Mouse (Mus musculus): ENCODE measurements around the gene Cxadr.
A peak's percentile ranks its signal among the peaks of the same experiment; 100 is the strongest.
"Not testable (repeated sequence)": the region's sequence is repeated elsewhere in the genome, so short reads cannot be mapped to it uniquely, and the experiment has no call there.

Gene Cxadr

DNA sequence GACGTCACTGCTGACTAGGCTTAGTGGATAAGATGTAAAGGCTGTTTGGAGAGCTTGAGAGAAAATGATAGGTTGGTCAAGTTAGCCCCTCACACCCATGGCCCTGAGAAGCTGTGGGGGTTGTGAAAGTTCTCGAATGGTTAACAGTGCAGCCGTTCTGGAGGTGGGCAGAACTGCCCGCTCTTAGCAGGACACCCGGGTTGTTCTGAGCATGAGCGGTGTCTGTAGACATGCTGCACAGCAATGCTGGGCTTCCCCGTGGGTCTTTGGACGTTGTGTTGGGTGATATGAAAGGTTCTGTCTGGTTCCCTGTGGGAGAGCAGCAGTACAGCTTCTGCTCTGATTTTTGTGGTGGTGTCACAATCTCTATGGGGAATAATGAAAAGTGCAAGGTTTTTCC lies 5.3 kb downstream of the Cxadr start:
- no peak for DNase-seq

DNA sequence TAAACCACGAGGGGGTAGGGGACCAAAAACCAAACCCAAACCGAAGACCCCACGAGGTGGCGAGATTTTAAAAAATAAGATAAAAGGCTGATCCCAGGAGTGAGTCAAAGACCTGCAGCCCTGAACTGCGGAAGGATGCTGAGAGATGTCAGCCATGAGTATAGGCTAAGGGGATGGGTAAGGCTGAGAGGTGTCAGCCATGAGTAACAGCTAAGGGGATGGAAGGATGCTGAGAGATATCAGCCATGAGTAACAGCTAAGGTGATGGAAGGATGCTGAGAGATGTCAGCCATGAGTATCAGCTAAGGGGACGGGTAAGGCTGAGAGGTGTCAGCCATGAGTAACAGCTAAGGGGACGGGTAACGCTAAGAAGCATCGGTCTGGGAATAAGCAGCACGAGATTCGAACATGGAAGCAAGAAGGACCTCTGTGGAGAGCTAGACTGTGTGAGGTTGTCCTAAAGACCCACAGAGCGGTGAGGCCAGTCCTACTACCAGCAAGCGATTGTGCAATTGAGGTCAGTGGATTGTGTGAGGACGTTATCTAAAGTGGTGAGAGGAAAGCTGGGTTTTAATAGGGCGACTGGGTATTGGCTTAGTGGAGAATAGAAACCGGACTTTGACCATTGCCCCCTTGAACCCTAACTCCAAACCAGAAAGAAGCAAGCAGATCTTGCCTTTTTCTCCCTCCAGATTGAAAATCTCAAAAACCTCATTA lies 6.3 kb downstream of the Cxadr start:
- DNase-seq: no peak

GRCm38 (mm10) chr16:78309258-78309657 lies 8.0 kb downstream of the Cxadr start:
- DNase-seq: no peak

DNA sequence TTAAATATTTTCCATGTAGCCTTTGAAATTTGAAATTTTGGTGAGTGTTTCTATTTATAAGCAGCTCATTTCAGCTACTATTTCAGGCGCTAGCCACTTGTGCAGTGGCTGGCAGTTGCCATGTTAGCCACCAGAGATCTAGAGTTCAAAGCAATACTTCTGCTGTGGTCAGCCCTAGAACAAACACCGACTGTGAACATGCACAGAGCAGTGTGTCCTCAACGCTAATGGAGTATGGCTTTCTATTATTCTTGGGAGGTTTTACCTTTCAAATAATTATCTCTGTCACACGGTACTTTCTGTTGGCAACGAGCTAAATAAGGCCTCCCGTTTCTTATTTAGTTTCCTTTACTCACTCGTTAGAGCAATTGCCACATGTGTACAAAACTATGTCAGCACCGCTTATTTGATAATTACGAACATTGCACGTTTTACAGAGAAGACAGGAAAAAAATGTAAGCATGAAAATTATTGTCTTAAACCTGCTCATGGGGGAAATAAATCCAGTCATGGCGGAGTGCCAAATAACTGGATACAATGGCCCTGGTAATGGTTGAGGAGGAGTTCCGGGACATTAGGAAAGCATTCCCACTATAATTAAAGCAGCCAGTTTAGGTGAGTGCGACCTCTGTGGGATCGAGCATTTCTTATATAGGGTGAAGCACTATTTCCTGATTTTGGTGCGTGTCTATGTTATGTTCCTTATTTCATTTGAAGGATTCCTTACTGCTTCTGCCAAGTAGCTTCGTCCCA lies 12.0 kb downstream of the Cxadr start:
- no peak for DNase-seq

- DNase-seq: no peak
These were observed 12.7 kb downstream of the Cxadr start for GRCm38 (mm10) chr16:78314026-78314425.

DNA sequence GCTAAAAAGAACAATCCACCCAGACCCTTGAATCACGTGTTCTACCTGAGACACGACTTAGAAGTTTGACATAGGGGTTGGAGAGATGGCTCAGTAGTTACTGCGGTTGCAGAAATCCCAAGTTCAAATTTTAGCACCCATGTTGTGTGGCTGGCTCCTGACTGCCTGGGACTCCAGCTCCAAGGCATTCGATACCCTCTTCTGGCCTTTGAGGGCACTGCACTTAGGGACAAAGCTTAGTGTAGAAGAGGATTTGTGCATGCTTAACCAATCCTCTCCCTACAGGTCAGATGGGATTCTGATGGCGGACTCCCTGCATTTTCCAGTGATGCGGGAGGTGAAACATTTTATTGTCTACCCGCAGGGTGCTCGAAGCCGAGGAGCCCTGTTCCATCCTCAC lies 15.6 kb downstream of the Cxadr start:
- peak; percentile 54 to 73 for DNase-seq

DNA sequence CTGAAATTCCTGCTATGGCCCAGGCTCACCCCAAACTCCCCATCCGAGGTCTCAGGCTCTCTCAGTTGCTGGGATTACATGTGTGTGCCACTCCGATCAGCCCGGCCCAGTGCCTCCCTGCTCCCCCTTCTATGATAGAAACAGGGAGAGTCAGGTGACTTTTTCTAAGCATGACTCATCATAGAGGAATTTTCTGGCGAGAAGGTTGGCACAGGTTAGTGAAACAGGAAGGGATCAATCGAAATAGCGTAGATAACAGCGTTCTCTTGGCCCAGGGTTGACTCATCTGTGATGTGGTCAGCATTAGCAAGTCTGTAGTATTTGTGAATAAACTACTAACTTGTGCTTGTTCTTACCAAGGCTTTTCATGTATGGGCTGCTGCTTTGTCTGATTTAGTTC lies 16.7 kb downstream of the Cxadr start:
- DNase-seq: no peak

GRCm38 (mm10) chr16:78319711-78320110 lies 18.4 kb downstream of the Cxadr start:
- DNase-seq: no peak

DNA sequence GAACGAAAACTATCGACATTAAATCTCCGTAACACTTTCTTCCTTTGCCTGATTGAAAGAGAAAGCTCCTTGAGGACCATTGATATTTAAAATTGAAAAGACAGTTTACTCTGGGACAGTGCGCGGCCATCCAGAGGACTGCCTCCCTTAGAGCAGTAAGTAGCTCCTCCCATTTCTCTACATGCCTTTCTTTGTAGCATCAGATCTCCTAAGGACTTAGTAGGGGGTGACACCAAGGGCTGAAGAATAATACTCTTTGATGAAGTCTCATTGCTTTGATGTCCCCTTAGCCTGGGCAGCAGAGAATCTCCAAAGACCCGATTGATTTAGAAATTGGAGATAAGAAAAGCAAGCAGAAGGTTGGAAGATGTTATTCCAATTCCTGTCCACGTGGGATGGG lies 20.3 kb downstream of the Cxadr start:
- no peak for DNase-seq

DNA sequence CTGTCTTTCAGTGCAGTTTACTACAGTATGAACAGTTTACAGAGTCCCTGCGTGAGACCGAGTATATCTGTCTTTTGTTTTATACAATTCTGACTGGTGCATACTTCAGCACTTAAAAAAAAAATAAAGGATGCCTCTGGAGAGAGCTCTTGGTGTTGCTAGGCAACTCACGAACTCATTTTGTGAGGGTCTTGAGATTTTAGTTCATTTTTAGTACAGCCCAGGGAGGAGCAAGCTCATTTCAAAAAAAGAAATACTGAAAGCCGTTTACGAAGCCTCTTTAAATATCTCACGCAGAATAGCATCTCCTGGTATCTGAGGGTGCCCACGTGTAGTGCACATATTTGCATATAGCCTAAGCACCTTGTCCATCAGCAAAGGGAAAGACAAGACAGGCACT lies 20.9 kb downstream of the Cxadr start:
- DNase-seq: no peak

DNA sequence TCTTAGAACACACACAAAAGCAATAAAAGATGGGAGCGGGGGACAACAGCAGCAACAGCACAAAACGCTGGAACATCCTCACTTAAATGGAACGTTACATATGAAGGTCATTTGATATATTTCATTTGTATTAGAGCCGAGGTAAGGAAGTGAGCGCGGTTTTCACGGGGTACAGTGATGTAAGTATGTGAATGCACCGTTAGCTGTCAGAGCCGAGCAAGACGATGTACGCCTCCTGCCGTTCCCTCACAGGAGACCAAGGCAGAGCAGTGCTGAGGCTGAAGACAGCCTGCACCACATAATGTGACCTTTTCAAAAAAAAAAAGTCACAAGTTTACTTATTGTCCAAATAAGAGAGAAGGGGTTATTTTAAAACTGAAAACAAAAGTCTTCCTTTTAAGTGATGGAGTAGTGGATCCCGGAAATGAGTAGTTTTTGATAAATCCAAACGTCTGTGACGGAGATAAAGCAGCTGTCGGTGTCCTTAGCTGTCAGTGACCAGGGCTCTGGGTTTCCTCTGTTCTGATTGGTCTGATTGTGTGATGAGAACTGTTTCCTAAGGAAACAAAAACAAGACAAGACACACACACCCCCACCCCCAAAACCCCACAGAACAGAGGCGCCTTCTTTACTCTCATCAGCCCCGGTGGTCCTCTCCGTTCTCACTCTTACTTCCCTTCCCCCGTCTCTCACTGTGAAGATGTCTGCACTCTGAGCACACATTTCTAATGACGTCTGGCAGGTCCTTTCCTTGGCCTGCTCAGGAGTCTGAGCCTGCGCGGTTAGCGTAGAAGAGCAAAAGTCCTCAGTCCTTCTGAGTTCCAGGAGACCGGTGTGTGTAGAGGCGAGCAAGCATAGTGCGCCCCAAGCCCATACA lies 24.9 kb downstream of the Cxadr start:
- no peak for DNase-seq

GRCm38 (mm10) chr16:78327562-78327961 lies 26.3 kb downstream of the Cxadr start:
- DNase-seq: no peak

- no peak for DNase-seq
These were observed 26.7 kb downstream of the Cxadr start for GRCm38 (mm10) chr16:78327999-78328398.

DNA sequence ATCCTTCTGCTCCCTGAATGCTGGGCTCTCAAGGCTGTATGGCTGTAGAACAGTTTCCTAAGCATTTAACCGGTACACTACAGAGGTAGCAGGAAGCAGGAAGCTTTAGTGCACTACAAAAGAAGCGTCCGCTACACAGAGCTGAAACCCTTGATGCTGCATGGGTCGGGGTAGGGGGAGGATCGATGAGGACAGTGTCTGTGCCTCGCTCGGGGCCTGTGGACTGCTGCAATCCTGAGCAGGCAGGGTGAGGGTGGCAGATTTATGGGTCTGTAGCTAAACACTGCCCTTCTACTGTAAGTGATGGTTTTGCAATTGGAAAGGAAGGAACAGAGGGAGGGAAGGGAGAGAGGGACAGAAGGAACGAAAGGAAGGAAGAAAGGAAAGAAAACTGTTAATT lies 35.9 kb downstream of the Cxadr start:
- DNase-seq: no peak

DNA sequence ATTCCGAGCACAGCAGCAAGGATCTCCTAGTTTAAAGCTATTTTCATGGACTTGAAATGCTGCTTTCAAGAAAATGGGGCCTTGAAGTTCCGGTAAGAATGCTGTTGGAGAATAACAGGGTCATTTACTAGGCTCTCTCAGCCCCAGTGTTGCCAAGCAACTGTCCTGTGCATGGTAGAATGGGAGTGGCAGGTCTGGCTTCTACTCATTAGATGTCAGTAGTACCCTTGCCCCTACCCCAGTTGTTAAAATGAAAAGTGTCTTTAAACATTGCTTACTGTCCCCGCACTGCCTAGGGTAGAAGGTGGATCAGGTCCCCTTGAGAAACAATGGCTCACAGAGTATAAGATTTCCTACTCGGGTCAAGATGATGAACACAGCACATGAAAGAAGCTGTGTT lies 40.1 kb downstream of the Cxadr start:
- no peak for DNase-seq

DNA sequence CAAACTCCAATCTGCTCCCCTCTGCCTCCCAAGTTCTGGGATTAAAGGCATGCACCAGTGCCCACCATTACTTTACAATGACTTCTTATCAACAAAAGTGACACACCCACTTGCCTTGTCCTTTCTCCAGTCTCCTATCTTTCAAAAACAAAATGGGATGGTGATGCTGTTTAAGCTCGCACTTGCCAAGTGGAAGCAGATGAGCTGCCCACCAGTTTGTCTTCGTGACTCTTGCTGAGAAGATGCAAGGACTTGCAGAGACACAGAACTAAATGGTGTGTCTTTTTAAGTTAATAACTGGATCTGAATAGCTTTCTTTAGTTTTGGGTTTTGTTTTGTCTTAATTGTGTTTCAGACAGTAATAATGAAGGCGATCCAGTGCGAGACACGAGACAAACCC lies 41.5 kb downstream of the Cxadr start:
- DNase-seq: no peak

GRCm38 (mm10) chr16:78343792-78344191 lies 42.5 kb downstream of the Cxadr start:
- no peak for DNase-seq

- DNase-seq: no peak
These were observed 45.5 kb downstream of the Cxadr start for GRCm38 (mm10) chr16:78346662-78347327.

DNA sequence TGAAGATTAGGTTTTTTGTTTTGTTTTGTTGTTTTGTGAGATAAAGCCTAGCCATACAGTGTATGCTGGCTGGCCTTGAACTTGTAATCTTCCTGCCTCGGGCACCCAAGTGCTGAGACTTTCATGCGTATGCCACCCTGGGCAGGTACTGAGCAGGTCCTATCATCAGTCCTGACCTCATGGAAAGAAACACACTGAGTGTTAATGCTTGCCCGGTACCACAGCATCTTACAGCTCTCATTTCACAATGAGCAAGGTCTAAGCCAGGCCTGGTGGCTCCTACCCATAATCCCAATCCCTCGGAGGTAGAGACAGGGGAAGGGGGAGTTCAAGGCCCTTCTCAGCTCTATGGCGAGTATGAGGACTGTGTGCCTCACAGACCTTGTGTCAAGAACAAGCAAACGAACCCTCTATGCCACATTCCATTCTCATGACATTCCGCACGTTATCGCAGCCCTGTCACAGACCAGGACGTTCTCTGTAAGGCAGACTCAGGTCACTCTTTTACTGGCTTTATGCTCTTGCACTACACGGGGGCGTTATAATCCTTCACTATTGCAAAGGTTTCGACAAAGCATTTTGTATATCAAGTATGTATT lies 46.1 kb downstream of the Cxadr start:
- no peak for DNase-seq

DNA sequence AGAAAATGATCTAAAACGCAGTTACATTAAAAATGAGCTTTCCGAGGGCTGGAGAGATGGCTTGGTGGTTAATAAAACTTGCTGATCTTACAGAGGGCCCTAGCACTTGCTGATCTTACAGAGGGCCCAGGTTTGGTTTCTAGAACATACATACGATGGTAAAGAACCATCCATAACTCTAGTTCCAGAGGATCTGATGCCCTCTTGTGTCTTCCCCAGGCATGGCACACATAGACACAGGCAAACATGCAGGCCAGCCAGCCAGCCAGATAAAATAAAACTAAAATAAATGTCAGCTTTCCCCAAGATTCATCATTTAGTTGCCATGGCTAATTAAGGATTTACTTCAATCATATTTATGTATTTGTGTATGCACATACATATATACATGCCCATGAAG lies 56.5 kb downstream of the Cxadr start:
- no peak for DNase-seq

DNA sequence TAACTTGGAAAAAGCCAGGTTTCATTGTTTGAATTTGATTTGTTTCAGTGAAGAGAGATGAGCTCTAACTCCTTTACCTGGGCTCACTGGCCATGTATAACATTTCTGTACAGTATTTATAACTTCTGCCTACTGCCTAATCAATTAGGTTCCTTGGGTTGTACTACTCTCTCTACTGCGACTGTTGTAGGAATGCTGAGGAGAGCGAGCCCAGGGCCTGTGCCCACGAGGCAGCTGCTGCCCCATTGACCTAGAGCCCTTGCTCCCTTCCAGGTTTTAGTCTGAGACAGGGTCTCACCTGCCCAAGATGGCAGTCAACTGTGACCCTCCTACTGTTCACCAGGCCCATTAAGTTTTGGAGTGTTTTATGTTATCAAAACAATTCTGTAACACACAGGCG lies 60.2 kb downstream of the Cxadr start:
- DNase-seq: no peak

GRCm38 (mm10) chr16:78364554-78364953 lies 63.3 kb downstream of the Cxadr start:
- not testable (repeated sequence) for DNase-seq
